Mouse (Mus musculus) common myeloid progenitor, adult 5-6 weeks (primary cell): ENCODE data around the gene Mmgt2. TPM values are rescaled to one million over a fixed set of nuclear protein-coding genes. Genes with fewer than 3 reads are reported as not detected.

Experiments
- ATAC-seq: replicated peaks from 2 replicates; pipeline ENCODE4 v1.8.0; 2016; ENCODE audit warnings: low read depth, mild to moderate bottlenecking, moderate TSS enrichment, inconsistent platforms; ENCODE audit not compliant: poor library complexity, severe bottlenecking
- total RNA-seq: library from RNA; stranded (forward); fragments of 200-1000, 187-1606 nt; gene quantifications from 2 replicates; pipeline ENCODE4 v1.2.3, GENCODE M21; 2017

The Mmgt2 gene
- total RNA-seq, 1 experiment from 2014 or later: 28.6 TPM

- peak; percentile 95 for ATAC-seq
Observed at GRCm38 (mm10) chr11:62693299-62694184, 45.1 kb downstream of the Mmgt2 start.

- ATAC-seq: no peak
Observed at GRCm38 (mm10) chr11:62695126-62695525, 46.7 kb downstream of the Mmgt2 start.

GRCm38 (mm10) chr11:62699749-62700148 is 51.3 kb downstream of the Mmgt2 start:
- ATAC-seq: peak; percentile 85

GRCm38 (mm10) chr11:62701218-62701617 is 52.8 kb downstream of the Mmgt2 start:
- ATAC-seq: no peak

GRCm38 (mm10) chr11:62706141-62706540 is 57.7 kb downstream of the Mmgt2 start:
- ATAC-seq: no peak

GRCm38 (mm10) chr11:62708252-62708651 is 59.8 kb downstream of the Mmgt2 start:
- no peak for ATAC-seq

GRCm38 (mm10) chr11:62710657-62711056 is 62.2 kb downstream of the Mmgt2 start:
- ATAC-seq: no peak

Other genes with a start within 250 kb of the Mmgt2 start
- gene Pigl, start 190.2 kb upstream of the Mmgt2 start, total RNA-seq: 3.3 and 4.3 TPM in 2 replicates
- gene Ncor1, start 190.1 kb upstream of the Mmgt2 start, total RNA-seq: 335 and 349 TPM in 2 replicates
- gene Cenpv, start 109.4 kb upstream of the Mmgt2 start, total RNA-seq: 13.4 and 18.7 TPM in 2 replicates
- gene Ubb, start 97.5 kb upstream of the Mmgt2 start, total RNA-seq: 1,111 and 1,232 TPM in 2 replicates
- 13.0 and 15.9 TPM in 2 replicates for gene Trpv2, start 74.2 kb upstream of the Mmgt2 start, total RNA-seq
- 1.8 and 6.9 TPM in 2 replicates for gene Lrrc75a, start 141 bp upstream of the Mmgt2 start, total RNA-seq
- gene Zfp287, start 83.2 kb downstream of the Mmgt2 start, total RNA-seq: 1.6 and 3.9 TPM in 2 replicates
- gene Gm10428, start 104.4 kb downstream of the Mmgt2 start, total RNA-seq: not detected in 2 replicates
- 4.2 and 5.1 TPM in 2 replicates for gene Zfp286, start 140.8 kb downstream of the Mmgt2 start, total RNA-seq
- 16.1 and 16.3 TPM in 2 replicates for gene Trim16, start 171.6 kb downstream of the Mmgt2 start, total RNA-seq
- 0.58 and 1.2 TPM in 2 replicates for gene Fbxw10, start 198.4 kb downstream of the Mmgt2 start, total RNA-seq
- gene Tvp23b, start 230.8 kb downstream of the Mmgt2 start, total RNA-seq: 37.7 and 59.4 TPM in 2 replicates